Mouse (Mus musculus): ENCODE measurements around the gene Tmbim6. TPM values are rescaled to one million over a fixed set of nuclear protein-coding genes. Genes with fewer than 3 reads are reported as not detected.
"Not testable (repeated sequence)": the region's sequence is repeated elsewhere in the genome, so short reads cannot be mapped to it uniquely, and the experiment has no call there.

Gene Tmbim6
- polyA plus RNA-seq, 1 experiment from 2014 or later = 271 TPM

DNA sequence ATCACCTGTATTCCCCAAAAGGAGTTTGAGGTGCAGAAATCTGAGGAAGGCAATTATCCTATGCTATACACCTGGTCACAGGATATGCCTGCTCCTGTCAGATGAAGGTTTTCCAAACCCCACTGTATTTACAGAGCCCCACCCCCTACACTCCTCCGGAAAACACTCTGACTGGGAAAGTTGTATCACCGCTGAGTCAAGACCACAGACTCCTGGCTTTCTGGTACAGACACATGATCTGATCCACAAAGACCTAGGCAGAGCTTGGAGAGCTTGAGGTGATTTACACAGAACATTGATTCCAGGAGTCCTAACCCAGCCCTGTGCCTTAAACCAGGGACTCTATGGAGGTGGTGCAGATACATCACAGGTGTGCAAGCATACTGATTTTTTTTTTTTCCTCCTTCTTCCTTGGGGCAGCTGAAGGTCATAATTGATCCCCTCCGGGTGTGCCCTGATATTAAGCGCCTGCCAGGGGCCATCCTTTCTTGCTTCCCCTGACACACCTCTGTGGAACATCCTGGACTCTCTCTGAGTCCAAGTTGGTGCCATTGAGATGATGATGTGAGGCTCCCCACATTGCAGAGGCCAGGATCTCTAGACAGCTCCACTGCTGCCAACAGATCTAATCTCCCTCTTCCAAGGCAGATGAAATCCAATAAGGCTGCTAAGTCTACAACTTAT is 24.0 kb upstream of the Tmbim6 start:
- no peak for ATAC-seq (ENCODE audit: low FRiP score)
- Histone ChIP-seq H3K4me3 (peak overlapping the region; percentile 80), H3K27ac (no peak overlapping the region), H3K36me3 (no peaks in the 10 kb centered on the region), H3K9ac (peak overlapping the region; percentile 47; the same call in 1 of the 2 replicates), H3K4me2 (replicated peaks) (peak overlapping the region; percentile 64), H3K27me3 (no peaks in the 10 kb centered on the region), H3K9me3 (replicated peaks) (no peaks in the 10 kb centered on the region), H3K4me1 (peaks cover 15% of the 10 kb centered on the region)
- 56% methylated on average over 4 of the region's 4 CpGs for WGBS

DNA sequence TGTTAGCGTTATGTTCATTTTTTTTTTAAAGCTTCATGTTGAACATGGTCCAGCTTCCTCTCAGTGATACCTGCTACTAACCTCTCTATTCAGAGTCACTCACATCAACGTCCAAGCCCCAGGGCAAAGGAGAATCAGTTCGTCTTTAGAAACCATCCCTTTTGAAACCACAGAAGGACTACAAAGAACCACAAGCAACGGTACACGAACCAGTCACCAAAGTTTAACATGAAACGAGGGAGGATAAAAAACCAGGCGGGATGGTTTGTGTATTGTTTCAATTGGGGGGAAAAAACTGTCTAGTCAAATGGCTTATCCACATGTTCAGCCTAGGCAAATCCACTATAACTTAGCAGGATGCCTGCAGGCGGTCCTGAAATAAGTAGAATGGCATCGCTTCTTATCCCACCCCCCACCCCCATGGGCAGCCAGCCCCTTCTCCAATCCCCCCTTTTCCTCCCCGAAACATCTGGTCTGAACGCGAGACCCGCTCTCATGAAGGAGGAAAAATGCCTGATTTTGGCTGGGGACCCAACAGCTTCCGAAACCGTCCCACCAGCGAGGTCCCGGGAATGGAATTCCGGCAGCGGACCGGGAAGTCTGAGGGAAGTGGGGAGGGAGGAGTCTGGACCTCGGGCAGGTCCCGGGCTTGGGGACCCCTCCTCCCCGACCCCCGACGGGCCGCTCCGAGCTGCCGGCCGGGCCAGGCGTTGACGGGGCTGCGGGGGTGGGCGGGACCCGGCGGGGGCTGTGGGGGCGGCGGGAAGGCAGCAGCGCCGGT is 23.1 kb upstream of the Tmbim6 start:
- Histone ChIP-seq H3K36me3 (no peaks in the 10 kb centered on the region), H3K27me3 (no peaks in the 10 kb centered on the region), H3K27ac (peak overlapping the region; percentile 81), H3K4me3 (peak overlapping the region; percentile 80), H3K9ac (peak overlapping the region; percentile 73), H3K4me2 (replicated peaks) (peak overlapping the region; percentile 64), H3K4me1 (peaks cover 15% of the 10 kb centered on the region), H3K9me3 (replicated peaks) (no peaks in the 10 kb centered on the region)
- 3% methylated on average over 25 of the region's 39 CpGs for WGBS
- ATAC-seq (ENCODE audit: low FRiP score) = peak; percentile 82

DNA sequence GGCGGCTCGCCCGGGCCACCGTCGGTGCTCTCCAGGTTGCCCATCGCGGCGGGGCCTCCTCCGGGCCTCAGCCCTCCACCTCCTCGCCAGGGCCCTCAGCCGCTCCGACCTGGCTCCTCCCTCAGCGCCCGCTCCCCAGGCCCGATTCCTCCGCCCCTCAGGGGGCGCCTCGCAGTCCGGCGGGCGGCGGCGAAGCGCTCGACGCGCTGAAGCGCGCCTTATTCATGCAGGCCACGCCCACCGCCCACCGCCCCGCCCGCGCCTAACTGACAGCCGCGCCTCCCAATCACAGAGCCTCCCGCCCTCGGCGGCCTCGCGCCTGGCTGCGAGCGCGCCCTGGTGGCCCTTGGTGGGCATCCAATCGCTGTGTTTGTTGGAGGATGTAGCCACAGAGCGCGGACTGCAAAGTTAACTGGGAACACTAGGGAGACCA is 22.4 kb upstream of the Tmbim6 start, which contains the start of gene Fmnl3:
Fmnl3 (minus strand) TSS at position 224 of the 433 bp plus-strand sequence.
- WGBS = under 1% methylated on average over 42 of the region's 48 CpGs

DNA sequence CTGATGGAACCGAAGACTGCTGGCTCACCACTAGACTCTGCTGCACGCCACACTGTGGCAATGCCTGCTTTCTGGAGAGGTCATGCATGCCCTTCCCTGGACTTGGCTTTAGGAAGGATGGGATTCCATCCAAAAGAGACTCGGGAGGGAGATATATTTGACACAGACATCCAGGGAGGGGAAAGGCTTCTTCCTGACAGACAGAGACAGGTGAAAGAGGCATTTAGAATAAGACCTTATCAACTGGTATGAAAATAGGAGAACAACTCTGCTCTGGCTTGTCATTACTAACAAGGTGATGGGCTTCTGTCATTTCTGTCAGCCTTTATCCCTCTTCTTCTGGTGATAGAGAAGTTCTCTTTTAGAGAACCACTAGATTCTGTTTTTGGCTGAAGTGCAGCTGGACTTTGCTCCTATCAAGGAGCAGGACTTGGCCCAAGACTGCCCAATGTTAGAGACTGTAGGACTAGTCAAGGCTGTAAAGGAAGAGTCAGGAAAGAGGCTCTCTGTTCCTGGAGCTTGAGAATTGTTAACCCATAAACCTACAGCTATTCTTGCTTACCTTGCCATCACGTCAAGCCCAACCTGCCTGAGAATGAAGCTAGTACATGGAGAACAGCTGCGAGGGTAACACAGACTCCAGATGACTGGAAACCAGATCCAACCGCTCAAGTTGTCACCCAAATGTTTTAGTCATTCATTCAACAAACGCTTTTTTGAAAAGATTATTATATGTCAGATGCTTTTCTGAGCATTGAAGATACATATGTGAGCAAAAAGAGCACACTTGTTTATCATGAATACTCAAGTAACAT is 20.9 kb upstream of the Tmbim6 start:
- Histone ChIP-seq H3K4me1 (peaks cover 10% of the 10 kb centered on the region), H3K36me3 (no peaks in the 10 kb centered on the region), H3K27me3 (no peaks in the 10 kb centered on the region), H3K9me3 (replicated peaks) (no peaks in the 10 kb centered on the region), H3K27ac (no peak overlapping the region), H3K4me3 (no peak overlapping the region), H3K4me2 (replicated peaks) (no peak overlapping the region), H3K9ac (no peak overlapping the region)
- ATAC-seq (ENCODE audit: low FRiP score) = no peak
- WGBS = 90% methylated on average over 7 of the region's 7 CpGs

More for the DNA sequence above, 22.4 kb upstream of the Tmbim6 start, which contains the start of gene Fmnl3:
- Histone ChIP-seq H3K4me2 (replicated peaks) (peak within 1 kb of the TSS; percentile 64), H3K9ac (peak within 1 kb of the TSS; percentile 73), H3K36me3 (no peaks in the 10 kb centered on the region), H3K27ac (peak within 1 kb of the TSS; percentile 81), H3K4me1 (peaks cover 10% of the 10 kb centered on the region), H3K4me3 (peak within 1 kb of the TSS; percentile 80), H3K27me3 (no peaks in the 10 kb centered on the region), H3K9me3 (replicated peaks) (no peaks in the 10 kb centered on the region)
- peak; percentile 97 for ATAC-seq (ENCODE audit: low FRiP score)

DNA sequence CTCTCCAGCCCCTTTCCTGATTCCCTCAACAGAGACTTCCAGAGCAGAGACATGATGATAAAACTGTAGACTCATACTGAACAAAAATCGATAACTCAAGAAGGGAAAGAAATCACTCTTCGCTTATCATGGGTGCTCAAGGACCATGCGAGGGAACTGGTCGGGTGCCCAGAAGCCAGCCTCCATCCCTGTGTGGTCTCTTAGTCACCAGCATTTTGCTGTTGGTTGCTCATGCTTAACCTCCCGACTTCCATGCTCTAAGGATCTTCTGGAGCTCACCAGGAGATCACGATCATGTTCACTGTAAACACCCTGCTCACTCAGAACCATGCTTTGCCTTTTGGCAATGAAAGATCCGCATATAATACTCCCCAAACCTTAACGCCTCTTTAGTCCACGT is 19.9 kb upstream of the Tmbim6 start:
- Histone ChIP-seq H3K4me3 (no peak overlapping the region), H3K27ac (no peak overlapping the region), H3K4me2 (replicated peaks) (no peak overlapping the region), H3K9ac (no peak overlapping the region), H3K36me3 (no peaks in the 10 kb centered on the region), H3K4me1 (peaks cover 10% of the 10 kb centered on the region), H3K27me3 (no peaks in the 10 kb centered on the region), H3K9me3 (replicated peaks) (no peaks in the 10 kb centered on the region)
- ATAC-seq (ENCODE audit: low FRiP score) = no peak
- WGBS = 84% methylated on average over 9 of the region's 9 CpGs

DNA sequence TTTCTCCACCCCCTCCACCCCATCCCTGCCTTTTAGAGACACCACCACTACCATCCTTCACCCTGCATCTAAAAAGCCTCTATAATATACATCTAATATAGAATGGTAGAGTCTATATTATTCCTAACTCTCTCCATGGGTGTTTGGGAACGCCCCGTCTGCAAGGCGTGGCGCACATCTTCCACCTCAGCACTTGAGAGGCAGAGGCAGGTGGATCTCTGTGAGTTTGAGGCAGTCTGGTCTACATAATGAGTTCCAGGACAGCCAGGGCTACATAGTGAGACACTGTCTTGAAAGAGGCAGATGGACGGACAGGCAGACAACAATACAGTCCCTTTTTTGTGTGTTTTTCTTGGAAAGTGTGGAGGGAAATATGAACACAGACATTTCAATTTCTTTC is 17.6 kb upstream of the Tmbim6 start:
- Histone ChIP-seq H3K27me3 (no peaks in the 10 kb centered on the region), H3K4me1 (no peaks in the 10 kb centered on the region), H3K9me3 (replicated peaks) (no peaks in the 10 kb centered on the region), H3K27ac (no peak overlapping the region), H3K4me2 (replicated peaks) (no peak overlapping the region), H3K9ac (no peak overlapping the region), H3K4me3 (no peak overlapping the region), H3K36me3 (no peaks in the 10 kb centered on the region)
- 91% methylated on average over 5 of the region's 5 CpGs for WGBS
- ATAC-seq (ENCODE audit: low FRiP score) = no peak

DNA sequence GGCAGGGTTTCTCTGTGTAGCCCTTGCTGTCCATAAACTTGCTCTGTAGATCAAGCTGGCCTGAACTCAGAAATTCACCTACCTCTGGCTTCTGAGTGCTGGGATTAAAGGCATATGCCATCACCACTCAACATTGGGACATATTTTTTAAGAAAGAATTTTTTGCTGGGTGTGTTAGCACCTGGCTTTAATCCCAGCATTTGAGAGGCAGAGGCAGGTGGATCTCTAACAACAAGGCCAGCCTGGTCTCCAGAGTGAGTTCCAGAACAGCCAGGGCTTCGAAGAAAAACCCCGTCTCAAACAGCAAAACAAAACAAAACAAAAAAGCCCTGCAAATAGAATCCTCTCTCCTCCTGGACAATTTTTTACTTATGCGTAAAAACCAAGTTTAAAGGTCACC is 17.1 kb upstream of the Tmbim6 start:
- H3K4me1 ChIP-seq = no peaks in the 10 kb centered on the region
- H3K4me2 ChIP-seq (replicated peaks) = no peak overlapping the region
- no peak overlapping the region for H3K27ac ChIP-seq
- H3K4me3 ChIP-seq = no peak overlapping the region
- H3K36me3 ChIP-seq = no peaks in the 10 kb centered on the region
- WGBS = 88% methylated on average over 3 of the region's 3 CpGs
- no peak for ATAC-seq (ENCODE audit: low FRiP score)
- H3K9me3 ChIP-seq (replicated peaks) = no peaks in the 10 kb centered on the region
- no peaks in the 10 kb centered on the region for H3K27me3 ChIP-seq
- no peak overlapping the region for H3K9ac ChIP-seq

DNA sequence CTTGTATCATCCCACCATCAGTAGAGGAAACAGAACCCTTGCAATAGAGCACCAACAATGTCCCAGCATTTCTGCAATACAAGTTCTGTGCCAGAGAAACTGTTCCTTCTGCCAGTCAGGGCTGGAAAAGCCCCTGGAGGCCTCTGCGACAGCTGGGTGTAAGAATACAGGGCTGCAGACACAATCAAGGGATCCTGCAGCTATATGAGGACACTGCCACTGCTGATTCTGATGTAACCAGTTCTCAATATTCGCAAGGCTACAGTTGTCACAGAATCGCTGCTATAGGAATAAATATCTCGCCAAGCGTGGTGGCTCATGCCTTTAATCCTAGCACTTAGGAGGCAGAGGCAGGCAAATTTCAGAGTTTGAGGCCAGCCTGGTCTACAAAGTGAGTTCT is 16.4 kb upstream of the Tmbim6 start:
- Histone ChIP-seq H3K27me3 (no peaks in the 10 kb centered on the region), H3K9ac (no peak overlapping the region), H3K27ac (no peak overlapping the region), H3K9me3 (replicated peaks) (no peaks in the 10 kb centered on the region), H3K4me3 (no peak overlapping the region), H3K36me3 (no peaks in the 10 kb centered on the region), H3K4me2 (replicated peaks) (no peak overlapping the region), H3K4me1 (no peaks in the 10 kb centered on the region)
- no peak for ATAC-seq (ENCODE audit: low FRiP score)
- WGBS = 92% methylated on average over 5 of the region's 5 CpGs

DNA sequence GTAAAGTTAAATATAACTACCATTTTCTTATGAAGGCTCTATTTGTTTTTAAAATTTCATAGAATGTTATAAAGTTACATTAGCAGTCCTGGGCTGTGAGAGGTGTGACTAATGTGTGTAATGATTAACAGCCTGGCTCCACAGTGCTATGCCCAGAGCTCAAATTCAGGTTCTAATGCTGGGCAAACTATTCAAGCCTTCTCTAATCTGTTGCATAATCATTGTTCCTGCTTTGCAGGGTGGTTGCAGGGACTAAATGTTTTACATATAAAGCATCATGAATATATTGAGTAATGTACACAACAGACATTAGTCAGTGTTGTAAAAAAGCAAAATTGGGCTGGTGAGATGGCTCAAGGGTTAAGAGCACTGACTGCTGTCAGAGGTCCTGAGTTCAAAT is 9.8 kb upstream of the Tmbim6 start:
- Histone ChIP-seq H3K36me3 (no peaks in the 10 kb centered on the region), H3K4me2 (replicated peaks) (no peak overlapping the region), H3K9me3 (replicated peaks) (no peaks in the 10 kb centered on the region), H3K4me3 (no peak overlapping the region), H3K4me1 (no peaks in the 10 kb centered on the region), H3K27ac (no peak overlapping the region), H3K9ac (no peak overlapping the region), H3K27me3 (no peaks in the 10 kb centered on the region)
- ATAC-seq (ENCODE audit: low FRiP score) = no peak

DNA sequence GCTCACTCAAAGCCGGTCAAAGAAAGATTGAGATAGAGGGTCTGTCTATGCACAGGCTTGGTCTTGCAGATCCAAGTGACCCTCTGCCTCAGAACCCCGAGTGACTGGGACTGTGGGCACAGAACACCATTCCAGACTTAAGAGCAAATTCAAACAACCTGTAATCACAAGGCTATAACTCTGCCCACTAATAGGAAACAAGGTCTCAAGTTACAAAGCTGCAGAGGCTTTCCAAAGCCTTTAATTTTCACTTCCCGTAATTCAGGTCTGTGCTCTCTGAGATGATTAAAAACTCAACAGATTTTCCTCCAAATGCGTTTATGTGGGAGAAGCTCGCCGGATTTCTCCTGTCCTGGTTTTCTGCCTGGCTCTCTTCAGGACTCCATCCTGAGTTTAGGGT is 8.6 kb upstream of the Tmbim6 start:
- Histone ChIP-seq H3K27ac (no peak overlapping the region), H3K4me2 (replicated peaks) (no peak overlapping the region), H3K36me3 (no peaks in the 10 kb centered on the region), H3K4me1 (no peaks in the 10 kb centered on the region), H3K9me3 (replicated peaks) (no peaks in the 10 kb centered on the region), H3K27me3 (no peaks in the 10 kb centered on the region), H3K4me3 (no peak overlapping the region), H3K9ac (no peak overlapping the region)
- 76% methylated on average over 6 of the region's 6 CpGs for WGBS
- no peak for ATAC-seq (ENCODE audit: low FRiP score)

DNA sequence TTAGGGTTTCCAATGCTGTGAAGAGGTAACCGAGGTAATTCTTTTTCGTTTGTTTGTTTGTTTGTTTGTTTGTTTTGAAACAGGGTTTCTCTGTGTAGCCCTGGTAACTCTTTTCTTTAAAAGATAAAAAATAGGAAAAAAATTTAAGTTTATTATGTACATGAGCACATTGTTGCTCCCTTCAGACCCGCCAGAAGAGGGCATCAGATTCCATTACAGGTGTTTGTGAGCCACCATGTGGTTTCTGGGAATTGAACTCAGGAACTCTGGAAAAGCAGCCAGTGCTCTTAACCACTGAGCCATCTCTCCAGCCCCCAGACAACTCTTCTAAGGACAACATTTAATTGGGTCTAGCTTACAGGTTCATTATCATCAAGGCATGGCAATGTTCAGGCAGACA is 6.6 kb upstream of the Tmbim6 start:
- not testable (repeated sequence) for H3K4me3 ChIP-seq; ATAC-seq (ENCODE audit: low FRiP score); H3K9me3 ChIP-seq (replicated peaks); H3K27me3 ChIP-seq; H3K4me2 ChIP-seq (replicated peaks); H3K4me1 ChIP-seq; H3K36me3 ChIP-seq; H3K9ac ChIP-seq; H3K27ac ChIP-seq
- 72% methylated on average over 3 of the region's 3 CpGs for WGBS

DNA sequence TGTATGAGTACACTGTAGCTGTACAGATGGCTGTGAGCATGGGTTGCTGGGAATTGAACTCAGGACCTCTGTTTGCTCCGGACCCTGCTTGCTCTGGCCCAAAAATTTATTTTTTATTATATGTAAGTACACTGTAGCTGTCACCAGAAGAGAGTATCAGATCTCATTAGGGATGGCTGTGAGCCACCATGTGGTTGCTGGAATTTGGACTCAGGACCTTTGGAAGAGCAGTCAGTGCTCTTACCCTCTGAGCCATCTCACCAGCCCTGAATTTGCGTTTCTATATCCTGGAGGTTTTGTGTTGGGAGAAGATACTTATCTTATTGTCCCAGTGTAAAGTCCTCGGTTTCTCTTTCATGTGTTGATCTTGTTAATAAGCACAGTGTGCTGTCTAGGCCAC is 5.9 kb upstream of the Tmbim6 start:
- no peaks in the 10 kb centered on the region for H3K27me3 ChIP-seq
- 77% methylated on average over 3 of the region's 3 CpGs for WGBS
- no peak for ATAC-seq (ENCODE audit: low FRiP score)

More for the DNA sequence above, 5.9 kb upstream of the Tmbim6 start:
- H3K4me1 ChIP-seq = no peaks in the 10 kb centered on the region
- no peak overlapping the region for H3K9ac ChIP-seq
- no peak overlapping the region for H3K27ac ChIP-seq
- no peak overlapping the region for H3K4me2 ChIP-seq (replicated peaks)
- H3K9me3 ChIP-seq (replicated peaks) = no peaks in the 10 kb centered on the region
- H3K36me3 ChIP-seq = no peaks in the 10 kb centered on the region
- no peak overlapping the region for H3K4me3 ChIP-seq
